Mouse (Mus musculus) intestine, embryonic 14.5 days (tissue): ENCODE data around the gene Ptms. TPM values are rescaled to one million over a fixed set of nuclear protein-coding genes. Genes with fewer than 3 reads are reported as not detected.

Source experiments
- ATAC-seq: fragments of 200-750 bp; cut with Nextera tagmentation; replicated peaks from 2 replicates; pipeline ENCODE4 v1.8.0; 2017; ENCODE audit warnings: low read depth, moderate number of reproducible peaks, moderate TSS enrichment, moderate library complexity; ENCODE audit not compliant: low FRiP score, low TSS enrichment
- DNase-seq: peaks from one replicate; pipeline ENCODE4 v3.0.0-alpha.2; 2018; ENCODE audit warnings: low spot score
- H3K27ac ChIP-seq: fragments of 300-500 bp; sonication (generic); 2 replicates; pipeline ENCODE4 v1.5.1; 2014; ENCODE audit warnings: low read depth, mild to moderate bottlenecking, control low read depth
- H3K27me3 ChIP-seq: fragments of 300-500 bp; sonication (generic); replicated peaks from 2 replicates; pipeline ENCODE4 v1.6.1; 2014; ENCODE audit warnings: low read length, control low read depth; ENCODE audit not compliant: control insufficient read depth, insufficient read depth
- H3K36me3 ChIP-seq: fragments of 300-500 bp; sonication (generic); 2 replicates; pipeline ENCODE4 v1.6.1; 2014; ENCODE audit warnings: low read length, control low read depth; ENCODE audit not compliant: control insufficient read depth, insufficient read depth
- H3K4me1 ChIP-seq: fragments of 300-500 bp; sonication (generic); replicated peaks from 2 replicates; pipeline ENCODE4 v1.6.1; 2014; ENCODE audit warnings: low read length, control low read depth, mixed read lengths; ENCODE audit not compliant: control insufficient read depth, insufficient read depth
- H3K4me2 ChIP-seq: fragments of 300-500 bp; sonication (generic); 2 replicates; pipeline ENCODE4 v1.6.1; 2014; ENCODE audit warnings: low read length
- H3K4me3 ChIP-seq: fragments of 300-500 bp; sonication (generic); 2 replicates; pipeline ENCODE4 v1.5.1; 2014; ENCODE audit warnings: low read depth, low read length, control low read depth, mixed read lengths
- H3K9ac ChIP-seq: fragments of 300-500 bp; sonication (generic); 2 replicates; pipeline ENCODE4 v1.6.1; 2014; ENCODE audit warnings: mild to moderate bottlenecking, low read length
- H3K9me3 ChIP-seq: fragments of 300-500 bp; sonication (generic); 2 replicates; pipeline ENCODE4 v1.6.1; 2016; ENCODE audit warnings: low read length, control low read depth; ENCODE audit not compliant: control insufficient read depth
- WGBS: fragments of 180-500 bp; shearing (Covaris S2); extraction: QIAGEN DNeasy Blood & Tissue Kit; methylation state at CpG from one replicate; pipeline ENCODE4 v1.1.7; 2014; 5-methylcytosine and 5-hydroxymethylcytosine counted together
- polyA plus RNA-seq: library from polyadenylated mRNA; unstranded; fragments of >200 nt; fragmentation: Nextera tagmentation; extraction: Ambion mirVana; gene quantifications from 2 replicates; pipeline ENCODE4 v1.2.1, GENCODE M21; 2014

Ptms gene
- polyA plus RNA-seq, 1 experiment from 2014 or later, result 257 TPM

- Histone ChIP-seq H3K4me3 (no peak overlapping the region), H3K9ac (no peak overlapping the region), H3K9me3 (no peaks in the 10 kb centered on the region), H3K27ac (no peak overlapping the region), H3K27me3 (no peaks in the 10 kb centered on the region), H3K4me2 (no peak overlapping the region), H3K36me3 (no peaks in the 10 kb centered on the region), H3K4me1 (no peaks in the 10 kb centered on the region)
- no peak for ATAC-seq
- no peak for DNase-seq
- 88% methylated on average over 6 of the region's 6 CpGs for WGBS
Measured at GRCm38 (mm10) chr6:124888555-124889125, 31.3 kb downstream of the Ptms start.

GRCm38 (mm10) chr6:124887986-124888385 lies 31.9 kb downstream of the Ptms start, which contains the start of gene Cd4:
Gene Cd4 (minus strand): TSS chr6:124888221.
- Histone ChIP-seq H3K9ac (no peak within 1 kb of the TSS), H3K4me2 (no peak within 1 kb of the TSS), H3K9me3 (no peaks in the 10 kb centered on the region), H3K4me3 (no peak within 1 kb of the TSS), H3K36me3 (no peaks in the 10 kb centered on the region), H3K27me3 (no peaks in the 10 kb centered on the region), H3K4me1 (no peaks in the 10 kb centered on the region), H3K27ac (no peak within 1 kb of the TSS)
- no peak for DNase-seq
- WGBS, result 68% methylated on average over 9 of the region's 9 CpGs
- ATAC-seq, result no peak

- Histone ChIP-seq H3K36me3 (no peaks in the 10 kb centered on the region), H3K27me3 (no peaks in the 10 kb centered on the region), H3K9me3 (no peaks in the 10 kb centered on the region), H3K9ac (no peak overlapping the region), H3K27ac (no peak overlapping the region), H3K4me2 (no peak overlapping the region), H3K4me1 (no peaks in the 10 kb centered on the region), H3K4me3 (no peak overlapping the region)
- DNase-seq (no peak), ATAC-seq (no peak)
- WGBS, result 90% methylated on average over 8 of the region's 8 CpGs
Measured at GRCm38 (mm10) chr6:124885956-124886381, 33.9 kb downstream of the Ptms start.

GRCm38 (mm10) chr6:124884714-124885500 lies 35.0 kb downstream of the Ptms start:
- 67% methylated on average over 10 of the region's 10 CpGs for WGBS
- Histone ChIP-seq H3K9ac (no peak overlapping the region), H3K4me3 (no peak overlapping the region), H3K4me2 (no peak overlapping the region), H3K36me3 (no peaks in the 10 kb centered on the region), H3K9me3 (no peaks in the 10 kb centered on the region), H3K27ac (no peak overlapping the region), H3K4me1 (no peaks in the 10 kb centered on the region), H3K27me3 (no peaks in the 10 kb centered on the region)
- DNase-seq (no peak), ATAC-seq (no peak)

GRCm38 (mm10) chr6:124883351-124883750 lies 36.6 kb downstream of the Ptms start:
- Histone ChIP-seq H3K9me3 (no peaks in the 10 kb centered on the region), H3K36me3 (no peaks in the 10 kb centered on the region), H3K27me3 (no peaks in the 10 kb centered on the region), H3K4me3 (no peak overlapping the region), H3K4me1 (no peaks in the 10 kb centered on the region), H3K9ac (no peak overlapping the region), H3K4me2 (no peak overlapping the region), H3K27ac (no peak overlapping the region)
- no peak for DNase-seq
- no peak for ATAC-seq
- 77% methylated on average over 10 of the region's 10 CpGs for WGBS

GRCm38 (mm10) chr6:124881821-124882220 lies 38.1 kb downstream of the Ptms start:
- Histone ChIP-seq H3K27ac (no peak overlapping the region), H3K9me3 (no peaks in the 10 kb centered on the region), H3K36me3 (no peaks in the 10 kb centered on the region), H3K4me1 (no peaks in the 10 kb centered on the region), H3K4me2 (no peak overlapping the region), H3K4me3 (no peak overlapping the region), H3K9ac (no peak overlapping the region), H3K27me3 (no peaks in the 10 kb centered on the region)
- DNase-seq (no peak), ATAC-seq (no peak)
- WGBS, result 88% methylated on average over 9 of the region's 9 CpGs

- H3K4me1 ChIP-seq, result no peaks in the 10 kb centered on the region
Measured at GRCm38 (mm10) chr6:124879390-124879789, 40.5 kb downstream of the Ptms start.

GRCm38 (mm10) chr6:124874348-124874747 lies 45.6 kb downstream of the Ptms start:
- H3K4me1 ChIP-seq, result no peaks in the 10 kb centered on the region
- H3K4me2 ChIP-seq, result no peak overlapping the region
- DNase-seq (no peak), ATAC-seq (no peak)
- 42% methylated on average over 2 of the region's 3 CpGs for WGBS
- H3K9ac ChIP-seq, result no peak overlapping the region
- H3K9me3 ChIP-seq, result no peaks in the 10 kb centered on the region
- no peaks in the 10 kb centered on the region for H3K27me3 ChIP-seq
- no peaks in the 10 kb centered on the region for H3K36me3 ChIP-seq
- no peak overlapping the region for H3K4me3 ChIP-seq
- H3K27ac ChIP-seq, result no peak overlapping the region

More at GRCm38 (mm10) chr6:124879390-124879789, 40.5 kb downstream of the Ptms start:
- Histone ChIP-seq H3K9ac (no peak overlapping the region), H3K27ac (no peak overlapping the region), H3K27me3 (no peaks in the 10 kb centered on the region), H3K4me3 (no peak overlapping the region), H3K4me2 (no peak overlapping the region), H3K36me3 (no peaks in the 10 kb centered on the region), H3K9me3 (no peaks in the 10 kb centered on the region)
- DNase-seq, result no peak
- ATAC-seq, result no peak
- 61% methylated on average over 6 of the region's 6 CpGs for WGBS

GRCm38 (mm10) chr6:124866560-124866959 lies 53.3 kb downstream of the Ptms start:
- Histone ChIP-seq H3K27ac (no peak overlapping the region), H3K36me3 (no peaks in the 10 kb centered on the region), H3K4me3 (no peak overlapping the region), H3K9ac (no peak overlapping the region), H3K4me2 (no peak overlapping the region), H3K27me3 (peaks cover 6% of the 10 kb centered on the region; the same call in 1 of the 2 replicates), H3K9me3 (no peaks in the 10 kb centered on the region), H3K4me1 (peaks cover 15% of the 10 kb centered on the region)
- 59% methylated on average over 6 of the region's 7 CpGs for WGBS
- no peak for DNase-seq
- no peak for ATAC-seq
